Mouse (Mus musculus): ENCODE measurements around the gene Mapk8ip3.

DNA sequence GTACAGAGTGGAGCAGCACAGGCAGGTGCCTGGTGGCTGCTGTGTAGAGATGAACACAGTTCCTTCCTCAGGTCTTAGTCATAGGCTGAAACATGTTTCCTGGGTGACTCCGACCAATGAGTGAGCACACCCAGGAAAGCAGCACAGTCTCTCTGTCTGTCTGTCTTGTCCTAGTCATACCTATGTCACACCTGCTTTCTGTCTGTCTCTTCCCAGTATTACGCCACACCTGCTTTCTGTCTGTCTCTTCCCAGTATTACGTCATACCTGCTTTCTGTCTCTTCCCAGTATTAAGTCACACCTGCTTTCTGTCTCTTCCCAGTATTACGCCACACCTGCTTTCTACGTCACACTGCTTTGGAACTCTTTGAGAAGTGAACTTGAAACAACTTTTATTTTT is 11.4 kb upstream of the Mapk8ip3 start:
- TF ChIP-seq POLR2A (IDR thresholded peaks at IDR 0.05; ENCODE audit: borderline replicate concordance, insufficient read depth, low read length) (no peak), CTCF (IDR thresholded peaks at IDR 0.05; ENCODE audit: borderline replicate concordance, insufficient read depth, low read depth, low read length) (no peak)

All from cerebellum, adult 2 months (tissue).